Mouse (Mus musculus) thymus, adult 2 months (tissue): ENCODE results near the gene Ndufs3.

Experiments
- CTCF ChIP-seq: fragments of 200-500 bp; IDR thresholded peaks from 2 replicates; pipeline ENCODE4 v1.5.1; 2012; ENCODE audit warnings: mild to moderate bottlenecking, control low read depth, low read length, moderate library complexity, borderline replicate concordance; ENCODE audit not compliant: control insufficient read depth, poor library complexity, insufficient read depth; ENCODE audit errors: extremely low read depth
- POLR2A ChIP-seq: fragments of 200-500 bp; IDR thresholded peaks from 2 replicates; pipeline ENCODE4 v1.6.1; 2012; ENCODE audit warnings: mild to moderate bottlenecking, low read length, control low read depth, moderate library complexity; ENCODE audit not compliant: control insufficient read depth, poor library complexity, insufficient read depth; ENCODE audit errors: extremely low read depth

DNA sequence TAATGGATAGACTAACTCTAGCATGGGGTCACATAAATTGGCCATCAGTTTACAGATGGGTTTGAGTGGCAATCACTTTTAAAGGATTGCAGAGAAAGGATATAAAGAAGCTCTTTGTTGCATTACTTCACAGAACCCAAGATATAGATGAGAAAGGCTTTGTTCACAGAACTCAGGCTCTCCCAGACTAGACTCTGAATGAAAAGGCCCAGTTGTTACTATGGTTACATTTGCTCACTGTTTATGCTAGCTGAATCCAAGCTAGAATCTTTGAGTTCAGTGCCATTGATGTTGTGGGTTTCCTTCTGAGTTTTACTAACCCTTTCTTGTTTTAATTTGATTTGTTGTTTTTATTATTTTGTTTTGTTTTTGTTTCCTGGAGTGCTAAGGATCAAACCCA lies 40.4 kb downstream of the Ndufs3 start:
- TF ChIP-seq CTCF, result no peak
- TF ChIP-seq POLR2A, result no peak
